Mouse (Mus musculus): ENCODE measurements at regions not wholly inside any gene's neighbourhood (a gene's known extent, or its start where the extent isn't known, plus 50 kb on each side); places are given as distances from the start of the nearest gene placed in this dataset.

DNA sequence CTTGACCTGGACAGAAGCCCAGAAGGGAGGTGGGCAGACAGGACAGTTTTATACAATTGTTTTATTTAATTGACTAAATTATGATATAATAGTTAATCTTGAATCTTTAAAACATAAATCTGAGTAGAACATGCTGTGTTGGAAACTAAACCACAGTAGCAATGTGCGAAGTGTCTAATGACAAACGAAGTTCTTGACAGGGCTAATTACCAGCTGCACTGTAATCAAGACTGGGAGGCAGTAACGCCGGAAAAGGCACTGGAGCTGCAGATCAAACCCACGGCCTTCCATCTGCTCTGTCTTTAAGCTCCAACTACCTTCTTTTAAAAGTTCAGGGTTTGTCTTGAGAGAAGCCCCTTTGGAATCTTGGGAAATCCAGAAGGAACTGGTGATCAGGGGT, 110.9 kb upstream of the Slc5a12 start:
- TF ChIP-seq CTCF (IDR thresholded peaks at IDR 0.05 in 2 of 3, conservative IDR thresholded peaks at IDR 0.05 in 1 of 3; ENCODE audit: control insufficient read depth in 1 of 3, insufficient read depth in 1 of 3, low read depth in 2 of 3, low read length in 3 of 3, poor library complexity in 1 of 3, severe bottlenecking in 1 of 3): no peak
- TF ChIP-seq TBP (IDR thresholded peaks at IDR 0.05; ENCODE audit: low read depth, low read length): no peak
- TF ChIP-seq USF2 (IDR thresholded peaks at IDR 0.05; ENCODE audit: borderline replicate concordance in 1 of 2, insufficient read depth in 1 of 2, low read depth in 1 of 2, low read length in 2 of 2): no peak
- TF ChIP-seq ZKSCAN1 (IDR thresholded peaks at IDR 0.05; ENCODE audit: low read depth, low read length): no peak
- TF ChIP-seq MXI1 (IDR thresholded peaks at IDR 0.05; ENCODE audit: low read depth, low read length): no peak
- TF ChIP-seq TAL1 (IDR thresholded peaks at IDR 0.05; ENCODE audit: low read length): no peak
- TF ChIP-seq KAT2A (conservative IDR thresholded peaks at IDR 0.05; ENCODE audit: low read depth, low read length): no peak
